Mouse (Mus musculus) limb, embryonic 11.5 days (tissue): ENCODE results near the gene Traf3ip1. TPM values are rescaled to one million over a fixed set of nuclear protein-coding genes. Genes with fewer than 3 reads are reported as not detected.
"Not testable (repeated sequence)": the region's sequence is repeated elsewhere in the genome, so short reads cannot be mapped to it uniquely, and the experiment has no call there.

ENCODE experiments used
- ATAC-seq: fragments of 200-750 bp; cut with Nextera tagmentation; 2 replicates; pipeline ENCODE4 v1.8.0; 2017; ENCODE audit warnings: low read depth; ENCODE audit not compliant: insufficient number of reproducible peaks, low FRiP score, low TSS enrichment
- DNase-seq: peaks from one replicate; pipeline ENCODE4 v3.0.0-alpha.2; 2015; ENCODE audit warnings: low spot score
- H3K27ac ChIP-seq: fragments of 300-500 bp; sonication (generic); replicated peaks from 2 replicates; pipeline ENCODE4 v1.5.1; 2014; ENCODE audit warnings: low read depth, mild to moderate bottlenecking, low read length
- H3K27me3 ChIP-seq: fragments of 300-500 bp; sonication (generic); 2 replicates; pipeline ENCODE4 v1.6.1; 2014; ENCODE audit warnings: mild to moderate bottlenecking, low read length, mixed read lengths; ENCODE audit not compliant: control insufficient read depth, insufficient read depth
- H3K36me3 ChIP-seq: fragments of 300-500 bp; sonication (generic); 2 replicates; pipeline ENCODE4 v1.6.1; 2014; ENCODE audit warnings: mild to moderate bottlenecking, low read length, moderate library complexity, mixed read lengths; ENCODE audit not compliant: control insufficient read depth, insufficient read depth
- H3K4me1 ChIP-seq: fragments of 300-500 bp; sonication (generic); 2 replicates; pipeline ENCODE4 v1.6.1; 2014; ENCODE audit warnings: low read length, mixed read lengths; ENCODE audit not compliant: control insufficient read depth, insufficient read depth
- H3K4me2 ChIP-seq: fragments of 300-500 bp; sonication (generic); 2 replicates; pipeline ENCODE4 v1.6.1; 2014; ENCODE audit warnings: low read depth, mild to moderate bottlenecking, moderate library complexity; ENCODE audit not compliant: severe bottlenecking
- H3K4me3 ChIP-seq: fragments of 300-500 bp; sonication (generic); 2 replicates; pipeline ENCODE4 v1.5.1; 2014; ENCODE audit warnings: low read depth, low read length
- H3K9ac ChIP-seq: fragments of 300-500 bp; sonication (generic); 2 replicates; pipeline ENCODE4 v1.6.1; 2014; ENCODE audit warnings: mild to moderate bottlenecking, low read length
- H3K9me3 ChIP-seq: fragments of 300-500 bp; sonication (generic); 2 replicates; pipeline ENCODE4 v1.6.1; 2016; ENCODE audit warnings: low read length; ENCODE audit not compliant: control insufficient read depth
- WGBS: fragments of 180-500 bp; shearing (Covaris S2); extraction: QIAGEN DNeasy Blood & Tissue Kit; methylation state at CpG from one replicate; pipeline ENCODE4 v1.1.7; 2014; 5-methylcytosine and 5-hydroxymethylcytosine counted together
- polyA plus RNA-seq: library from polyadenylated mRNA; unstranded; fragments of >200 nt; fragmentation: Nextera tagmentation; extraction: Ambion mirVana; gene quantifications from 2 replicates; pipeline ENCODE4 v1.2.1, GENCODE M21; 2014

Traf3ip1 gene
- polyA plus RNA-seq, 1 experiment from 2014 or later, result 8.3 TPM

- Histone ChIP-seq H3K4me1 (peaks cover 10% of the 10 kb centered on the region), H3K27ac (no peak overlapping the region), H3K9ac (no peak overlapping the region), H3K4me3 (no peak overlapping the region), H3K36me3 (no peaks in the 10 kb centered on the region), H3K4me2 (peak overlapping the region; percentile 57), H3K9me3 (no peaks in the 10 kb centered on the region), H3K27me3 (no peaks in the 10 kb centered on the region)
- ATAC-seq, result no peak
- no peak for DNase-seq
- 44% methylated on average over 7 of the region's 7 CpGs for WGBS
These were observed 34.4 kb upstream of the Traf3ip1 start for GRCm38 (mm10) chr1:91460069-91460468.

GRCm38 (mm10) chr1:91460564-91460963 is 33.9 kb upstream of the Traf3ip1 start:
- Histone ChIP-seq H3K36me3 (no peaks in the 10 kb centered on the region), H3K4me3 (no peak overlapping the region), H3K4me1 (peaks cover 10% of the 10 kb centered on the region), H3K27me3 (no peaks in the 10 kb centered on the region), H3K4me2 (no peak overlapping the region), H3K27ac (no peak overlapping the region), H3K9ac (no peak overlapping the region), H3K9me3 (no peaks in the 10 kb centered on the region)
- ATAC-seq (no peak), DNase-seq (no peak)
- WGBS, result 48% methylated on average over 4 of the region's 4 CpGs

GRCm38 (mm10) chr1:91463336-91463995 is 31.0 kb upstream of the Traf3ip1 start:
- ATAC-seq, result no peak
- H3K4me2 ChIP-seq, result no peak overlapping the region
- WGBS, result 88% methylated on average over 13 of the region's 13 CpGs

GRCm38 (mm10) chr1:91464436-91464835 is 30.0 kb upstream of the Traf3ip1 start:
- no peak overlapping the region for H3K4me2 ChIP-seq
- 62% methylated on average over 5 of the region's 5 CpGs for WGBS
- no peak overlapping the region for H3K27ac ChIP-seq
- DNase-seq (no peak), ATAC-seq (no peak)
- no peaks in the 10 kb centered on the region for H3K27me3 ChIP-seq
- no peak overlapping the region for H3K9ac ChIP-seq
- H3K4me3 ChIP-seq, result no peak overlapping the region
- H3K36me3 ChIP-seq, result no peaks in the 10 kb centered on the region
- H3K4me1 ChIP-seq, result no peaks in the 10 kb centered on the region
- H3K9me3 ChIP-seq, result no peaks in the 10 kb centered on the region

More at GRCm38 (mm10) chr1:91463336-91463995, 31.0 kb upstream of the Traf3ip1 start:
- H3K36me3 ChIP-seq, result no peaks in the 10 kb centered on the region
- no peak for DNase-seq
- H3K27me3 ChIP-seq, result no peaks in the 10 kb centered on the region
- H3K27ac ChIP-seq, result no peak overlapping the region
- no peaks in the 10 kb centered on the region for H3K9me3 ChIP-seq
- no peak overlapping the region for H3K4me3 ChIP-seq
- no peak overlapping the region for H3K9ac ChIP-seq
- no peaks in the 10 kb centered on the region for H3K4me1 ChIP-seq

DNA sequence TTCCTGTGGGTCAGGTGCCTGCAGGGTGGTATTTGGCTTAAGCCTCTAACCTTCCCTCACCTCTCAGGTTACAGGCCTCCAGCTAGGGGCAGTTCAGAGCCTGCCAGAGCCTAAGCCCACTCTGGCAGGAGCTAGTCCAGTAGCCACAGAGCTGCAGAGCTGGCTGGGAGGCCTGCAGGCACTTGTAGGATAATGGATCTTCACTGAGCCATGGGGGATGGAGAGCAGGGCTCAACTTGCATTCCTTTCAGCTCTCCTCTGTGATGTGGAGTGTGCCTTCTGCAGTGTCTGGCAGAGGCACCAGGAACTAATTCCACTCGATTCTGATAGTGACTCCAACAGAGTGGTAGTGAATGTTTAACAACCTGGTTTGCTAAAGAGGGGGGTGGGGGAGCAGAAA is 29.2 kb upstream of the Traf3ip1 start:
- no peaks in the 10 kb centered on the region for H3K36me3 ChIP-seq
- no peak overlapping the region for H3K4me3 ChIP-seq
- H3K9me3 ChIP-seq, result no peaks in the 10 kb centered on the region
- H3K27ac ChIP-seq, result no peak overlapping the region
- ATAC-seq (no peak), DNase-seq (no peak)
- WGBS, result 23% methylated on average over 1 of the region's 1 CpGs
- H3K27me3 ChIP-seq, result no peaks in the 10 kb centered on the region
- no peak overlapping the region for H3K4me2 ChIP-seq
- no peak overlapping the region for H3K9ac ChIP-seq
- H3K4me1 ChIP-seq, result no peaks in the 10 kb centered on the region

DNA sequence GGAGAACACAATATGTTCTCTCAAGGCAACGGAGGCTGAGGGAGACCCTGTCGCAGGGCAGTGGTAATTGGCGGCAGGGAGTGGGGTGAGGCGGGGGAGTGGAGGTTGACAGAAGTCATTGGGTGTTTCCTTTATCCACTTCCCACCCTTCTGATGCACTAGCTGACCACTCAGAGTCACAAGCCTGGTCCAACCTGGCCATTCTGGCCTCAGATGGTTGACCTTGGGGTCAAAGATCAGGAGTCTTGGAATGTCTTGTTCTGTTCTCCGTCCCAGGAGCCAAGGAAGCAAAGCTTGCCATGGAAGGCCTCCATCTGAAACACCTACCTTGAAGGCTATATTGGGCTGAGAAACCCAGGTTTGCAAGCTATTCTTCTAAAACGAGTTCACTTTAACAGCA is 28.3 kb upstream of the Traf3ip1 start:
- no peak overlapping the region for H3K4me3 ChIP-seq
- H3K9ac ChIP-seq, result no peak overlapping the region
- H3K4me2 ChIP-seq, result no peak overlapping the region
- H3K4me1 ChIP-seq, result no peaks in the 10 kb centered on the region
- no peaks in the 10 kb centered on the region for H3K9me3 ChIP-seq
- DNase-seq (no peak), ATAC-seq (no peak)
- H3K36me3 ChIP-seq, result no peaks in the 10 kb centered on the region
- H3K27ac ChIP-seq, result no peak overlapping the region
- 84% methylated on average over 6 of the region's 6 CpGs for WGBS
- H3K27me3 ChIP-seq, result no peaks in the 10 kb centered on the region

DNA sequence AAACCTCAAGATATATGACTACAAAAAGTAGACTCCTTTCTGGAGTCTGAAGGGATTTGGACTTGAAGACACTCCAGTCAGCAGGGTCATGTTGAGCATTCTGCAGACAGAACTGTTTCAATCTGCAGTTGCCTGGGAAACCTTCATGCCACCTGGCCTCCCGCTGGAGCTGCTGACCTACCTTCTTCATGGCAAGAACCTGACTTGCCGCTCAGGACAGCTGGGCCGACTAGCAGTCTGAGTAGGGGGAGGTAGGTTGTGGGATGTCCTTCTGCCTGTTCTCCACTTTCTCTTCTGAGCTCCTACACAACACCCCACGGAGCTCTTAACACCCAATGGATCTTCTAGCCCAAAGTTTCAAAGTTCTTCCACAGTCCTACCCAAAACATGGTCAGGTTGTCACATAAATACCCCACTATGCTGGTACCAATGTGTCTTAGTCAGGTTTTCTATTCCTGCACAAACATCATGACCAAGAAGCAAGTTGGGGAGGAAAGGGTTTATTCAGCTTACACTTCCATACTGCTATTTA is 24.5 kb upstream of the Traf3ip1 start:
- Histone ChIP-seq H3K4me1 (no peaks in the 10 kb centered on the region), H3K9me3 (no peaks in the 10 kb centered on the region), H3K27ac (no peak overlapping the region), H3K4me2 (no peak overlapping the region), H3K4me3 (no peak overlapping the region), H3K27me3 (no peaks in the 10 kb centered on the region), H3K9ac (no peak overlapping the region), H3K36me3 (no peaks in the 10 kb centered on the region)
- DNase-seq (no peak), ATAC-seq (no peak)
- WGBS, result 81% methylated on average over 4 of the region's 4 CpGs

GRCm38 (mm10) chr1:91478145-91478544 is 16.3 kb upstream of the Traf3ip1 start:
- not testable (repeated sequence) for H3K9ac ChIP-seq, H3K9me3 ChIP-seq, H3K4me2 ChIP-seq, H3K4me1 ChIP-seq, DNase-seq, ATAC-seq, H3K27me3 ChIP-seq, H3K36me3 ChIP-seq, H3K4me3 ChIP-seq, H3K27ac ChIP-seq
- 92% methylated on average over 9 of the region's 13 CpGs for WGBS

DNA sequence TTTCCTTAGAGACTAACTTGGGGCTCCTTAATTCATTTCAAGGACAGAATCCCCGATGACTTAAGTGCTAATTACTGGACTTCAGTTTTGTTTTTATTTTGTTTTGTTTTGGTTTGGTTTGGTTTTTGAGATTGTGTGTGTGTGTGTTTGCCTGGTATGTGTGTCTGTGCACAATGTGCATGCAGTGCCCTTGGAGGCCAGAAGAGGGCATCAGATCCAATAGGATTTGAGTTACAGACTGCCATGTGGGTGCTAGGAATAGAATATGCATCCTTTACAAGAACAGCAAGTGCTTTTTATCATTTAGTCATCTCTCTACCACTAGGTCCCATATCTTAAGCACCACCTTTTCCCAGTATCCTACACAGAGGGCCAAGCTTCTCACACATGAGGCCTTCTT is 15.5 kb upstream of the Traf3ip1 start:
- Histone ChIP-seq H3K4me1 (no peaks in the 10 kb centered on the region), H3K27me3 (no peaks in the 10 kb centered on the region), H3K9me3 (0 out of 2 replicates have a peak, but pooled peaks cover 3% of the 10 kb centered on the region), H3K4me3 (no peak overlapping the region), H3K9ac (no peak overlapping the region), H3K4me2 (no peak overlapping the region), H3K36me3 (no peaks in the 10 kb centered on the region), H3K27ac (no peak overlapping the region)
- no peak for DNase-seq
- no peak for ATAC-seq
- WGBS, result 90% methylated on average over 1 of the region's 1 CpGs
